In the genomic region with DNA sequence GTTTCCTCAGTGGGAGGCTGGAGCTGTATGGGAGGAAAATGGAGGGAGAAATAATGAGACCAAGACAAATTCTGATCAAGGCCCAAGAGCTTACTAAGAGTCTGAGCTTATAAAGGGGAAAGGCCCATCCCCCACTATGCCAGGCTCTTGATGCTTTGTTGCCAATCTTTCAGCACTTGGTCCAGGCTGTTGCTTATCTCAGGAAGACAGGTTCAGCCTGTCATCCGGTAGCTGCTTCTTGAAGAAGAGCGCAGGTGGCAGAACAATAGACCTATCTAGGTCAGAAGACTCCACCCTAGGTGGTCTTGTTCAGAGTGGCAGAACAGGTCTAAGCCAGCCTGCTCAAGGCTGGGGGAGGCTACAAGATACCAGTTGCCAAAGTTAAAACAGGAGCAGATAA, we compare ENCODE assay signal across 10 mouse cellular contexts.
"Had no signal": no experiment of that assay in that cellular context is flagged by ENCODE, and none has a peak within 500 bp of the region (broad histone marks: within the 10 kb centered on the region; RNA-seq: fewer than 3 reads in every experiment).

No protein-coding gene starts in this region.

- H3K27me3 ChIP-seq: limb, embryonic 13.5 days; midbrain, embryonic 13.5 days had no signal

- DNase-seq: kidney, adult 11 months; kidney, adult 9 months; kidney, postnatal 36 days; left cerebral cortex, postnatal 4 days; lung, adult 18-20 months had no signal

- H3K27ac ChIP-seq: kidney, postnatal 0 days; limb, embryonic 13.5 days; liver, embryonic 14.5 days; midbrain, embryonic 13.5 days; stomach, postnatal 0 days had no signal

- H3K4me1 ChIP-seq: limb, embryonic 13.5 days; midbrain, embryonic 13.5 days had no signal

- H3K9ac ChIP-seq: limb, embryonic 13.5 days; liver, embryonic 14.5 days; midbrain, embryonic 13.5 days had no signal

- H3K36me3 ChIP-seq: limb, embryonic 13.5 days; midbrain, embryonic 13.5 days had no signal

- H3K9me3 ChIP-seq: limb, embryonic 13.5 days; midbrain, embryonic 13.5 days had no signal

- H3K4me3 ChIP-seq: limb, embryonic 13.5 days; midbrain, embryonic 13.5 days had no signal
